Mouse (Mus musculus) gastrocnemius, adult 8-10 months (tissue): Measurements from ENCODE around the gene Tfap2a. TPM values are rescaled to one million over a fixed set of nuclear protein-coding genes. Genes with fewer than 3 reads are reported as not detected.

ENCODE experiments used
- total RNA-seq, 4 experiments: library from RNA; stranded (reverse); gene quantifications; 2 replicates each; pipeline ENCODE4 v1.2.4; 2022

The Tfap2a gene
- total RNA-seq, 4 experiments from 2014 or later = 0.17 TPM; not detected in 3

Other genes starting within 250 kb of the Tfap2a start
- gene Gcnt2, start 121.4 kb upstream of the Tfap2a start, total RNA-seq = 10 to 100 TPM in 2 of 4 experiments, 1 to 10 TPM in 2; 7.2 to 13.5 (median 10.7) TPM